Mouse (Mus musculus) erythroblast, embryonic 14.5 days (primary cell): Measurements from ENCODE around the gene Whrn.

Experiments
- GATA1 ChIP-seq: IDR thresholded peaks from 2 replicates; pipeline ENCODE4 v1.6.1; 2012; ENCODE audit warnings: low read length, inconsistent platforms, mixed read lengths
- TAL1 ChIP-seq: IDR thresholded peaks from 3 replicates; pipeline ENCODE4 v1.6.1; 2012; ENCODE audit warnings: low read length, inconsistent platforms, mixed read lengths

DNA sequence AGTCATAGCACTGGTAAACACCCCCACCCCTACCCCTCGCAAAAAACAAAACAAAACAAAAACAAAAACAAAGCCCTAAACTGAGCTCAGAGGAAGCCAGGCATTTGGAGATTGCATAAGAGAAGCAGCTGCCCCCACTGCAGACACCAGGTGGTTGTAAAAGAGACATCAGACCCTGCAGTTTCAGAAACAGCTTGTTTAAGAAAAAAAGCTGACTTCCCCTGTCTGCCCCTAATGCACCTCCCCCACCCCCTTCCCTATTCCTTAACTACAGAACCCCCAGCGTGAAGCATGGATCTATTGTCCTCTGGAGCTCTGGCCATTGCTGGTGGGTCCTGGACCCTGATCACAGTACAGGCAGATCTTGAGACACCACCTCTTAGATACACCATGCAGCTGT lies 21.4 kb downstream of the Whrn start:
- TF ChIP-seq GATA1 (no peak), TAL1 (no peak)
